Mouse (Mus musculus): ENCODE data around the gene Zfp580. TPM values are rescaled to one million over a fixed set of nuclear protein-coding genes. Genes with fewer than 3 reads are reported as not detected.
"Not testable (repeated sequence)": the region's sequence is repeated elsewhere in the genome, so short reads cannot be mapped to it uniquely, and the experiment has no call there.

Zfp580 gene
- 67.2 and 69.7 TPM in 2 replicates for polyA plus RNA-seq (2015; fragmentation: Nextera tagmentation; extraction: Ambion mirVana)

GRCm38 (mm10) chr7:5051193-5052192, at the start of gene Zfp580:
TSS of gene Zfp580 (plus strand) at chr7:5051538.
- Histone ChIP-seq H3K4me3 (peak within 1 kb of the TSS; percentile 79), H3K36me3 (no peaks in the 10 kb centered on the region), H3K9me3 (no peaks in the 10 kb centered on the region), H3K9ac (peak within 1 kb of the TSS; percentile 85), H3K4me2 (peak within 1 kb of the TSS; percentile 83), H3K27ac (peak within 1 kb of the TSS; percentile 92), H3K27me3 (peaks cover 45% of the 10 kb centered on the region), H3K4me1 (replicated peaks) (peaks cover 46% of the 10 kb centered on the region)
- peak; percentile 78 for ATAC-seq (ENCODE audit: low FRiP score)
- WGBS: 2% methylated on average over 65 of the region's 65 CpGs

- not testable (repeated sequence) for H3K9me3 ChIP-seq, H3K27ac ChIP-seq
- WGBS: 74% methylated on average over 8 of the region's 8 CpGs
Measured at GRCm38 (mm10) chr7:5002876-5003275, 48.5 kb upstream of the Zfp580 start.

GRCm38 (mm10) chr7:5008229-5008628, 43.1 kb upstream of the Zfp580 start:
- WGBS: 97% methylated on average over 26 of the region's 26 CpGs
- H3K9ac ChIP-seq: no peak overlapping the region
- H3K4me2 ChIP-seq: no peak overlapping the region
- no peaks in the 10 kb centered on the region for H3K9me3 ChIP-seq
- peaks cover 3% of the 10 kb centered on the region; the same call in 1 of the 2 replicates for H3K4me1 ChIP-seq (replicated peaks)
- peaks cover 68% of the 10 kb centered on the region for H3K36me3 ChIP-seq
- no peak for ATAC-seq (ENCODE audit: low FRiP score)
- H3K27me3 ChIP-seq: no peaks in the 10 kb centered on the region
- H3K27ac ChIP-seq: no peak overlapping the region
- no peak overlapping the region for H3K4me3 ChIP-seq

More at GRCm38 (mm10) chr7:5002876-5003275, 48.5 kb upstream of the Zfp580 start:
- H3K27me3 ChIP-seq; H3K4me1 ChIP-seq (replicated peaks); ATAC-seq (ENCODE audit: low FRiP score); H3K4me3 ChIP-seq; H3K4me2 ChIP-seq; H3K9ac ChIP-seq: not testable (repeated sequence)
- H3K36me3 ChIP-seq: peaks cover 18% of the 10 kb centered on the region

DNA sequence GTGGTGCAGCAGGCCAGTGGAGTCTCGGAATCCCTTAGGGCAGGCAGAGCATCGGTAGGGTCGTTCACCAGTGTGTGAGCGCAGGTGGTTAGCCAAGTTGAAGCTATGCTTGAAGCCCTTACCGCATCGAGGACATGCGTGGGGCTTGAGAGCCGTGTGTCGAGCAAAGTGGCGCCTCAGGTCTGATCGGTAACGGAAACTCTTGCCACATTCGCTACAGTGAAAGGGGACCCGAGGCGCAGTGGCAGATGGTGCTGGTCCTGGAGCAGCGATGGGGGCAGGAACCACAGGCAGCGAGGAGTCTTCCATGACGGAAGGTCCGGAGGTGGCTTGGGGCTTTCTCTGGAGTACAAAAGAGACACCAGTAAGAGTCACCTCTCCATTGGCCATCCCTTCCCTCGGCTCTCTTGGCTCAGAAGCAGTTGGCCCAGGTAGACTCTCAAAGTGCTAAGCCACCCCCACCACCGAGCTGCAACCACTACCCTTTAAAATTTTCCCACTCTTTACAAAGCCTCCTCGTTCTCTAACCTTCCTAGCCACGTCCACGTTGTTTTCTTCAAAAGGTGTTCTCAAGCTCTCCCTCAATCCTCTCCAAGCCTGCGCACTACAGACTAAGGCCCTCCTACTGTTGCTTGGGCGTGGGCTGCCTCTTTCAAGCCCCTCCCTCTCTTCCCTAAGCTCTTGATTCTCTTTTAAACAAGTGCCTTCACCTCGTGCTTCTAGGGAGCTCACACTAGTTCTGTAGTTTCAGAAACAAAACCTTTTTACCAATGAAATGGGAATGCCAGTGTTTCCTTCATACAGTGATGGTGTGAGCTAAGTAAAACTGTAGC, 38.4 kb upstream of the Zfp580 start:
- Histone ChIP-seq H3K9ac (no peak overlapping the region), H3K4me1 (replicated peaks) (peaks cover 13% of the 10 kb centered on the region), H3K36me3 (peaks cover 56% of the 10 kb centered on the region), H3K4me2 (no peak overlapping the region; the same call in 1 of the 2 replicates), H3K27ac (no peak overlapping the region), H3K9me3 (no peaks in the 10 kb centered on the region), H3K4me3 (0 out of 2 replicates have a peak overlapping the region, but pooled peaks have one; percentile 0), H3K27me3 (no peaks in the 10 kb centered on the region)
- no peak for ATAC-seq (ENCODE audit: low FRiP score)
- WGBS: 93% methylated on average over 27 of the region's 27 CpGs

GRCm38 (mm10) chr7:5014251-5015117, 36.9 kb upstream of the Zfp580 start, which contains the start of the genes Zfp524 and Fiz1:
TSS of gene Zfp524 (plus strand) at chr7:5014415.
TSS of gene Fiz1 (minus strand) at chr7:5014697.
- peaks cover 40% of the 10 kb centered on the region for H3K36me3 ChIP-seq
- H3K4me3 ChIP-seq: peak within 1 kb of the TSS; percentile 71
- peak within 1 kb of the TSS; percentile 61 for H3K4me2 ChIP-seq
- no peaks in the 10 kb centered on the region for H3K27me3 ChIP-seq
- H3K9ac ChIP-seq: peak within 1 kb of the TSS; percentile 80
- peak; percentile 83 for ATAC-seq (ENCODE audit: low FRiP score)
- peaks cover 14% of the 10 kb centered on the region for H3K4me1 ChIP-seq (replicated peaks)
- WGBS: under 1% methylated on average over 38 of the region's 42 CpGs
- H3K9me3 ChIP-seq: no peaks in the 10 kb centered on the region
- peak within 1 kb of the TSS; percentile 99 for H3K27ac ChIP-seq

- ATAC-seq (ENCODE audit: low FRiP score): peak; percentile 78
- peak within 1 kb of the TSS; percentile 80 for H3K9ac ChIP-seq
- H3K27me3 ChIP-seq: no peaks in the 10 kb centered on the region
- no peaks in the 10 kb centered on the region for H3K9me3 ChIP-seq
- peaks cover 15% of the 10 kb centered on the region for H3K4me1 ChIP-seq (replicated peaks)
- peak within 1 kb of the TSS; percentile 99 for H3K27ac ChIP-seq
- peaks cover 31% of the 10 kb centered on the region for H3K36me3 ChIP-seq
- under 1% methylated on average over 54 of the region's 76 CpGs for WGBS
- H3K4me3 ChIP-seq: peak within 1 kb of the TSS; percentile 71
- H3K4me2 ChIP-seq: peak within 1 kb of the TSS; percentile 61
Measured at GRCm38 (mm10) chr7:5015118-5016001, 36.0 kb upstream of the Zfp580 start, which contains the start of gene Gm44973. TSS of gene Gm44973 (plus strand) at chr7:5015496.

GRCm38 (mm10) chr7:5016057-5016456, 35.3 kb upstream of the Zfp580 start:
- Histone ChIP-seq H3K4me2 (peak overlapping the region; percentile 61), H3K27me3 (no peaks in the 10 kb centered on the region), H3K9me3 (no peaks in the 10 kb centered on the region), H3K4me3 (peak overlapping the region; percentile 71), H3K27ac (peak overlapping the region; percentile 99), H3K36me3 (peaks cover 24% of the 10 kb centered on the region), H3K9ac (peak overlapping the region; percentile 76), H3K4me1 (replicated peaks) (peaks cover 19% of the 10 kb centered on the region)
- 59% methylated on average over 3 of the region's 3 CpGs for WGBS
- no peak for ATAC-seq (ENCODE audit: low FRiP score)

GRCm38 (mm10) chr7:5016920-5017319, 34.4 kb upstream of the Zfp580 start:
- WGBS: 100% methylated on average over 2 of the region's 2 CpGs
- ATAC-seq (ENCODE audit: low FRiP score): no peak
- no peak overlapping the region for H3K9ac ChIP-seq
- H3K9me3 ChIP-seq: no peaks in the 10 kb centered on the region
- H3K4me3 ChIP-seq: no peak overlapping the region
- H3K36me3 ChIP-seq: peaks cover 20% of the 10 kb centered on the region
- no peaks in the 10 kb centered on the region for H3K27me3 ChIP-seq
- H3K4me1 ChIP-seq (replicated peaks): peaks cover 28% of the 10 kb centered on the region
- no peak overlapping the region for H3K4me2 ChIP-seq
- H3K27ac ChIP-seq: no peak overlapping the region

- Histone ChIP-seq H3K4me1 (replicated peaks) (peaks cover 32% of the 10 kb centered on the region), H3K9me3 (no peaks in the 10 kb centered on the region), H3K27me3 (no peaks in the 10 kb centered on the region), H3K9ac (no peak overlapping the region), H3K36me3 (peaks cover 20% of the 10 kb centered on the region), H3K4me3 (no peak overlapping the region), H3K4me2 (no peak overlapping the region), H3K27ac (no peak overlapping the region)
- WGBS: 92% methylated on average over 16 of the region's 16 CpGs
- ATAC-seq (ENCODE audit: low FRiP score): no peak
Measured at GRCm38 (mm10) chr7:5017352-5017751, 34.0 kb upstream of the Zfp580 start.

GRCm38 (mm10) chr7:5017931-5018330, 33.4 kb upstream of the Zfp580 start:
- Histone ChIP-seq H3K27ac (no peak overlapping the region), H3K36me3 (peaks cover 20% of the 10 kb centered on the region), H3K4me1 (replicated peaks) (peaks cover 33% of the 10 kb centered on the region), H3K4me2 (no peak overlapping the region), H3K9me3 (no peaks in the 10 kb centered on the region), H3K9ac (no peak overlapping the region), H3K4me3 (no peak overlapping the region), H3K27me3 (no peaks in the 10 kb centered on the region)
- ATAC-seq (ENCODE audit: low FRiP score): no peak
- WGBS: 98% methylated on average over 21 of the region's 21 CpGs
